Mouse (Mus musculus): ENCODE measurements at regions not wholly inside any gene's neighbourhood (a gene's known extent, or its start where the extent isn't known, plus 50 kb on each side); places are given as distances from the start of the nearest gene placed in this dataset.

GRCm38 (mm10) chr8:8850766-8851165, 160.4 kb upstream of the Arglu1 start:
- TF ChIP-seq CTCF (IDR thresholded peaks at IDR 0.05; ENCODE audit: borderline replicate concordance, insufficient read depth, low read length) (no peak), POLR2A (IDR thresholded peaks at IDR 0.05; ENCODE audit: low read depth, low read length) (no peak)
